Mouse (Mus musculus) lung, adult 2 months (tissue): Measurements from ENCODE around the gene Smok2b.

Source experiments
- CTCF ChIP-seq: fragments of 200-500 bp; IDR thresholded peaks from 2 replicates; pipeline ENCODE4 v1.5.1; 2011; ENCODE audit warnings: mild to moderate bottlenecking, low read length, control low read depth; ENCODE audit not compliant: insufficient read depth
- POLR2A ChIP-seq: fragments of 200-500 bp; IDR thresholded peaks from 2 replicates; pipeline ENCODE4 v1.6.1; 2011; ENCODE audit warnings: low read depth, mild to moderate bottlenecking, control low read depth, low read length, borderline replicate concordance; ENCODE audit errors: extremely low read depth

- TF ChIP-seq CTCF (no peak), POLR2A (no peak)
These were observed 23.6 kb upstream of the Smok2b start for GRCm38 (mm10) chr17:13206491-13206890.
